Mouse (Mus musculus): ENCODE measurements around the gene Rbp1. TPM values are rescaled to one million over a fixed set of nuclear protein-coding genes. Genes with fewer than 3 reads are reported as not detected.

The Rbp1 gene
- polyA plus RNA-seq, 1 experiment from 2014 or later, result 26.0 TPM

DNA sequence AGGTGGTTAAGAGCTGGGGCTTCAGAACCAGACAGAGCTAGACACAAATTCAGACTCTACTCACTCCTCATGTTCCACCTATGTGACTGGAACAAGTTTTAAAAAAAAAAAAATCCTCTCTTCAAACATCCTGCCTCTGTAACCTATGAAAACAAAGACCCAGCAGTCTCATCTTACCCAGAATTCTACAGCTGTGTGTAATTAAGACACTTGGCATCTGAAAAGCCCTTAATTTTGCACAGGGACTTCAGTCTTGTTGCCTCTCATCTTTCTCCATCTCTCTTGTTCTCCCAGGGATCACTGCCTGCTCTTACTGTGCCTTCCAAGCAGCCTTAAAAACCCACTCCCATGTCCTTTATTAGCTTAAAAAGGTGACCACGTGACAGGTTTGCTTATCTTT is 2.1 kb upstream of the Rbp1 start:
- WGBS, result 94% methylated on average over 1 of the region's 1 CpGs
- H3K9ac ChIP-seq (ENCODE audit: low read length), result no peak overlapping the region
- H3K27me3 ChIP-seq (ENCODE audit: control insufficient read depth, insufficient read depth, low read length), result no peaks in the 10 kb centered on the region; the same call in 1 of the 2 replicates

DNA sequence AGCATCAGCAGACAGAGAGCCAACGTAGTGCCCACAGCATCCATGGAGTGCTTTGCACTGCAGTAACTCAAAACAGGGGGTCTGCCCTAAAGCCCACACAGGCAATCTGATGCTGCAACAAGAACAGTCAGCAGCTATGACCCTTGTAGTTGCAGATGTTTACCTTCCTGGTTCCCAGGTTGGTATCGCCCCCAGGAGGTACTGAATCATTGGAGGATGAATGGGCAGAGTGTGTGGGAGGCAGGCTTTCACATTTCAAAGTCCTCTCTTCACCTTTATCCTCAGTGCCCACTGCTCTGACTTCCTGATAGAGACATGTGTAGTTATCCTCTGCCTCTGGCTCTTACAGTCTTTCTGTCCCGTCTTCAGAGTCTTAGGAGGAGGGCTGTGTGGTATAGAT is 858 bp upstream of the Rbp1 start:
- ATAC-seq (ENCODE audit: low FRiP score) (no peak), DNase-seq (ENCODE audit: low spot score, missing footprints) (no peak)
- Histone ChIP-seq H3K4me3 (ENCODE audit: low read depth, low read length) (no peak overlapping the region), H3K4me1 (ENCODE audit: control insufficient read depth, insufficient read depth, low read length) (peaks cover 3% of the 10 kb centered on the region; the same call in 1 of the 2 replicates), H3K27ac (ENCODE audit: low read depth, low read length) (no peak overlapping the region), H3K9ac (ENCODE audit: low read length) (no peak overlapping the region), H3K9me3 (ENCODE audit: control insufficient read depth, low read length) (no peaks in the 10 kb centered on the region), H3K27me3 (ENCODE audit: control insufficient read depth, insufficient read depth, low read length) (no peaks in the 10 kb centered on the region; the same call in 1 of the 2 replicates), H3K4me2 (no peak overlapping the region), H3K36me3 (ENCODE audit: control insufficient read depth, insufficient read depth, low read length) (no peaks in the 10 kb centered on the region)
- WGBS, result 64% methylated on average over 3 of the region's 3 CpGs

More for the DNA sequence above, 2.1 kb upstream of the Rbp1 start:
- Histone ChIP-seq H3K36me3 (ENCODE audit: control insufficient read depth, insufficient read depth, low read length) (no peaks in the 10 kb centered on the region), H3K27ac (ENCODE audit: low read depth, low read length) (no peak overlapping the region), H3K9me3 (ENCODE audit: control insufficient read depth, low read length) (no peaks in the 10 kb centered on the region), H3K4me2 (no peak overlapping the region), H3K4me1 (ENCODE audit: control insufficient read depth, insufficient read depth, low read length) (peaks cover 3% of the 10 kb centered on the region; the same call in 1 of the 2 replicates), H3K4me3 (ENCODE audit: low read depth, low read length) (no peak overlapping the region)
- ATAC-seq (ENCODE audit: low FRiP score), result no peak
- DNase-seq (ENCODE audit: low spot score, missing footprints), result no peak

DNA sequence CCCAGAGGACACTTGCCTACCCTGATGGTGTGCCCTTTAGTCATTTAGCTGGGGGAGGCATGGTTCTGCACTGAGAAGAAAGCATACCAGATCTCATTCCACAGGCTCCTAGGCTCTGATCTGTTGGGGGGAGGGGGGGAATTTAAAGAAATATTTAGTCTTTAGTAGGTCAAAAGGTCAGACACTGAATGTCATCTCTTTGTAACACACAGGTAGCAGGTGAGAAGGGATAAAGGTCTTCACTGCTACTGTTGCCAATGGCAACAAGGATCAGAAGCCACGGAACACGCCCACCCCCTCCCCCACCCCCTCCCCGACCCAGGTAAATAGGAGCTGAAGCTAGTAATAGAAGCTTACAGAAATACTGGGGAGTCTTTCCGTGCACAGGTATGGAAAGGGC is 930 bp downstream of the Rbp1 start:
- no peak overlapping the region for H3K9ac ChIP-seq (ENCODE audit: low read length)
- peaks cover 3% of the 10 kb centered on the region; the same call in 1 of the 2 replicates for H3K4me1 ChIP-seq (ENCODE audit: control insufficient read depth, insufficient read depth, low read length)
- 11% methylated on average over 4 of the region's 4 CpGs for WGBS
- ATAC-seq (ENCODE audit: low FRiP score) (no peak), DNase-seq (ENCODE audit: low spot score, missing footprints) (no peak)
- H3K4me3 ChIP-seq (ENCODE audit: low read depth, low read length), result no peak overlapping the region
- no peaks in the 10 kb centered on the region for H3K9me3 ChIP-seq (ENCODE audit: control insufficient read depth, low read length)
- no peaks in the 10 kb centered on the region; the same call in 1 of the 2 replicates for H3K27me3 ChIP-seq (ENCODE audit: control insufficient read depth, insufficient read depth, low read length)
- no peak overlapping the region for H3K27ac ChIP-seq (ENCODE audit: low read depth, low read length)
- H3K4me2 ChIP-seq, result no peak overlapping the region
- H3K36me3 ChIP-seq (ENCODE audit: control insufficient read depth, insufficient read depth, low read length), result no peaks in the 10 kb centered on the region

- Histone ChIP-seq H3K36me3 (ENCODE audit: control insufficient read depth, insufficient read depth, low read length) (no peaks in the 10 kb centered on the region), H3K4me3 (ENCODE audit: low read depth, low read length) (peak overlapping the region; percentile 49), H3K9ac (ENCODE audit: low read length) (peak overlapping the region; percentile 62), H3K4me2 (peak overlapping the region; percentile 77), H3K4me1 (ENCODE audit: control insufficient read depth, insufficient read depth, low read length) (peaks cover 3% of the 10 kb centered on the region; the same call in 1 of the 2 replicates), H3K27me3 (ENCODE audit: control insufficient read depth, insufficient read depth, low read length) (no peaks in the 10 kb centered on the region; the same call in 1 of the 2 replicates), H3K9me3 (ENCODE audit: control insufficient read depth, low read length) (no peaks in the 10 kb centered on the region), H3K27ac (ENCODE audit: low read depth, low read length) (no peak overlapping the region)
- ATAC-seq (ENCODE audit: low FRiP score), result no peak; the same call in 1 of the 2 replicates
- 5% methylated on average over 8 of the region's 8 CpGs for WGBS
- DNase-seq (ENCODE audit: low spot score, missing footprints), result peak; percentile 91
Observed at GRCm38 (mm10) chr9:98424291-98424690, 1.5 kb downstream of the Rbp1 start.

DNA sequence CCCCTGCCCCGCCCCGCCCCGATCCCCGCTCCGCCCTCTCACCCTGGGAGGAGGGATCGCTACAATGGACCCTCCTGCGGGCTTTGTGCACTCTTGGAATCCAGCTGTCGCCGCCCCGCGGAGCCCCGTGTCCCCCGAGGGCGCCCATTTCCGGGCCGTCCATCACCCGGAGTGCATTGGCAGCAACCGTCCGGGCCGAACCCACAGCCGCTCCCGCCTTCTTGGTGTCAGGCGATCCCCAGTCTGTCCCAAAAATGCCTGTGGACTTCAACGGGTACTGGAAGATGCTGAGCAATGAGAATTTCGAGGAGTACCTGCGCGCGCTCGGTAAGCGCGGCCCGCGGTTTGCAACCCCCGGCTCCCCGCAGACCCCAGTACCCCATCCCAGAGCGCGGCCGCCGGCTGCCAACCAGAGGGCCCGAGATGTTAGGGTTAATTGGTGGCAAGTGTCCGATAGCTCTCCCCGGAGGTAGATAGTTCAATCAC is 2.0 kb downstream of the Rbp1 start:
- Histone ChIP-seq H3K36me3 (ENCODE audit: control insufficient read depth, insufficient read depth, low read length) (no peaks in the 10 kb centered on the region), H3K27me3 (ENCODE audit: control insufficient read depth, insufficient read depth, low read length) (no peaks in the 10 kb centered on the region; the same call in 1 of the 2 replicates), H3K4me1 (ENCODE audit: control insufficient read depth, insufficient read depth, low read length) (peaks cover 7% of the 10 kb centered on the region; the same call in 1 of the 2 replicates), H3K4me2 (peak overlapping the region; percentile 77), H3K9ac (ENCODE audit: low read length) (peak overlapping the region; percentile 62), H3K9me3 (ENCODE audit: control insufficient read depth, low read length) (no peaks in the 10 kb centered on the region), H3K27ac (ENCODE audit: low read depth, low read length) (no peak overlapping the region), H3K4me3 (ENCODE audit: low read depth, low read length) (peak overlapping the region; percentile 49)
- under 1% methylated on average over 33 of the region's 42 CpGs for WGBS
- ATAC-seq (ENCODE audit: low FRiP score) (peak; percentile 80), DNase-seq (ENCODE audit: low spot score, missing footprints) (peak; percentile 94)

GRCm38 (mm10) chr9:98425351-98425880 is 2.7 kb downstream of the Rbp1 start:
- DNase-seq (ENCODE audit: low spot score, missing footprints), result peak; percentile 90
- no peaks in the 10 kb centered on the region for H3K9me3 ChIP-seq (ENCODE audit: control insufficient read depth, low read length)
- no peaks in the 10 kb centered on the region for H3K36me3 ChIP-seq (ENCODE audit: control insufficient read depth, insufficient read depth, low read length)
- H3K4me2 ChIP-seq, result peak overlapping the region; percentile 77
- H3K4me3 ChIP-seq (ENCODE audit: low read depth, low read length), result peak overlapping the region; percentile 49
- no peak overlapping the region for H3K27ac ChIP-seq (ENCODE audit: low read depth, low read length)
- 6% methylated on average over 19 of the region's 19 CpGs for WGBS
- H3K9ac ChIP-seq (ENCODE audit: low read length), result peak overlapping the region; percentile 24; the same call in 1 of the 2 replicates
- H3K27me3 ChIP-seq (ENCODE audit: control insufficient read depth, insufficient read depth, low read length), result no peaks in the 10 kb centered on the region; the same call in 1 of the 2 replicates
- H3K4me1 ChIP-seq (ENCODE audit: control insufficient read depth, insufficient read depth, low read length), result peaks cover 10% of the 10 kb centered on the region; the same call in 1 of the 2 replicates
- ATAC-seq (ENCODE audit: low FRiP score), result no peak

GRCm38 (mm10) chr9:98427906-98428517 is 5.3 kb downstream of the Rbp1 start:
- WGBS, result 74% methylated on average over 4 of the region's 4 CpGs
- no peaks in the 10 kb centered on the region for H3K36me3 ChIP-seq (ENCODE audit: control insufficient read depth, insufficient read depth, low read length)
- H3K9me3 ChIP-seq (ENCODE audit: control insufficient read depth, low read length), result no peaks in the 10 kb centered on the region
- no peak for DNase-seq (ENCODE audit: low spot score, missing footprints)
- no peak overlapping the region for H3K27ac ChIP-seq (ENCODE audit: low read depth, low read length)
- H3K9ac ChIP-seq (ENCODE audit: low read length), result no peak overlapping the region
- no peak for ATAC-seq (ENCODE audit: low FRiP score)
- H3K4me1 ChIP-seq (ENCODE audit: control insufficient read depth, insufficient read depth, low read length), result peaks cover 11% of the 10 kb centered on the region; the same call in 1 of the 2 replicates
- no peak overlapping the region for H3K4me2 ChIP-seq
- H3K4me3 ChIP-seq (ENCODE audit: low read depth, low read length), result no peak overlapping the region
- no peaks in the 10 kb centered on the region; the same call in 1 of the 2 replicates for H3K27me3 ChIP-seq (ENCODE audit: control insufficient read depth, insufficient read depth, low read length)

DNA sequence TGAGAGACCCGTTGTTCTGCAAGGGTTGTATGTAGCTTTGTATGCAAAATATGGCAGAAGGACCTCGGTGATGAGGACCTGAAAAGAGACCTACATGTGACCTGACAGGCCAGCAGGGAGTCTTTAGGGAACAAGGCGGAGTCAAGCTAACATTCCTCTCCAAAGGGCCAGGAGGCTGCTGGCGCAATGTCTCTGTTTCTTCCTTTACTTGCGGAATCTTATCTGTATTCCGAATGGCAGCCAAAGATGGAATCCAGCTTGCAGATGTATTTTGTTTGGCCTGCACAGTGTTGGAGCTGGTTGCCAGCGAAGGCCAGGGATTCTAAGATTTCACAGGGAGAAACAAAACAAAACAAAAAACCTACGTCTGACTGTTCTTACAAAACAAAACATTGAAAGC is 6.0 kb downstream of the Rbp1 start:
- H3K27me3 ChIP-seq (ENCODE audit: control insufficient read depth, insufficient read depth, low read length), result no peaks in the 10 kb centered on the region; the same call in 1 of the 2 replicates
- no peak overlapping the region for H3K4me2 ChIP-seq
- no peaks in the 10 kb centered on the region for H3K36me3 ChIP-seq (ENCODE audit: control insufficient read depth, insufficient read depth, low read length)
- ATAC-seq (ENCODE audit: low FRiP score) (no peak), DNase-seq (ENCODE audit: low spot score, missing footprints) (no peak)
- no peak overlapping the region for H3K27ac ChIP-seq (ENCODE audit: low read depth, low read length)
- H3K9ac ChIP-seq (ENCODE audit: low read length), result no peak overlapping the region
- WGBS, result 70% methylated on average over 8 of the region's 8 CpGs
- peaks cover 14% of the 10 kb centered on the region; the same call in 1 of the 2 replicates for H3K4me1 ChIP-seq (ENCODE audit: control insufficient read depth, insufficient read depth, low read length)
- no peaks in the 10 kb centered on the region for H3K9me3 ChIP-seq (ENCODE audit: control insufficient read depth, low read length)
- H3K4me3 ChIP-seq (ENCODE audit: low read depth, low read length), result no peak overlapping the region

DNA sequence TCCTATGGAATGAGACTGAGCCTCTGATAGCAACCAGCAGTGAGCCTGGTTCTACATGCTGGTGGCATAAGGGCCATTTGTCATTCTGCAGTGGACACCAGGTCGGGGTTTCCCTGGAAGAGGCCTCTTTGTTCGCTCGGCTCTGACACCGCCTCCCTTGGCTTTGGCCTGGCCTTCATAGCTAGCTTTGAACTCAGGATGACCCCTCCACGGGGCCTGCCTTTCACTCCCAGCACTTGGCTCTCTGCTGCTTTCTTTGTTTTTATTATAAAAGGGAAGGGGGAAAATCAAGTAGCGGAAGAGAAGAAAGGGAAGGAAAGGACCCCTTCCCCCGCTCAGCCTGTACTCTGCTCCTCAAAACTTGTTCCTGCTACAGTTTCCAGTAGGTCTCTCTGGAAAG is 7.0 kb downstream of the Rbp1 start:
- no peaks in the 10 kb centered on the region for H3K9me3 ChIP-seq (ENCODE audit: control insufficient read depth, low read length)
- ATAC-seq (ENCODE audit: low FRiP score) (no peak), DNase-seq (ENCODE audit: low spot score, missing footprints) (no peak)
- no peaks in the 10 kb centered on the region for H3K27me3 ChIP-seq (ENCODE audit: control insufficient read depth, insufficient read depth, low read length)
- no peak overlapping the region for H3K27ac ChIP-seq (ENCODE audit: low read depth, low read length)
- H3K9ac ChIP-seq (ENCODE audit: low read length), result no peak overlapping the region
- WGBS, result 18% methylated on average over 7 of the region's 7 CpGs
- no peaks in the 10 kb centered on the region for H3K36me3 ChIP-seq (ENCODE audit: control insufficient read depth, insufficient read depth, low read length)
- peaks cover 12% of the 10 kb centered on the region; the same call in 1 of the 2 replicates for H3K4me1 ChIP-seq (ENCODE audit: control insufficient read depth, insufficient read depth, low read length)
- H3K4me2 ChIP-seq, result no peak overlapping the region
- no peak overlapping the region for H3K4me3 ChIP-seq (ENCODE audit: low read depth, low read length)

Measured in midbrain, embryonic 11.5 days (tissue).